Mouse (Mus musculus): ENCODE measurements at regions not wholly inside any gene's neighbourhood (a gene's known extent, or its start where the extent isn't known, plus 50 kb on each side); places are given as distances from the start of the nearest gene placed in this dataset.

DNA sequence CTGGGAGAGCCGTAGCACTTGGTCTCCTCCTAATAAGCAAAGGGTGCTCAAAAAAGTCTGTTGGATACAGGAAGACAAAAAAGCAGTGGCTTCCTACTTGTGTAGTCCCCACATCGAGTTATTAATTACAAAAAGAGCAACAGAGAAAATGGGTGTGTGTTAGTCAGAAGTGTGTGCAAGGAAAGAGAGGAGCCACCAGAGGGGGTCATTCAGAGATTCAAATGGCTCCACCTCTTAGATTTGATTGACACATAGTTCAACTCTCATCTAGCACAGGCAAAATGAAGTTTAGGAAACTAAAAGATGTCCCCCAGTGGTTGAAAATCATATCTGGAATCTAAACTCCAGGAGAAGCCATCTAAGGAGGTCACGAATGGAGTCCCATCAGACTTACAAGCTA, 200.2 kb upstream of the Hnrnpa3 start:
- TF ChIP-seq CTCF (IDR thresholded peaks at IDR 0.05; ENCODE audit: insufficient read depth, low read length) = no peak
- no peak for TF ChIP-seq POLR2A (IDR thresholded peaks at IDR 0.05; ENCODE audit: borderline replicate concordance, extremely low read depth, low read depth, low read length)
